Mouse (Mus musculus): ENCODE measurements around the gene Nkx6-2. TPM values are rescaled to one million over a fixed set of nuclear protein-coding genes. Genes with fewer than 3 reads are reported as not detected.

Nkx6-2 gene
- polyA plus RNA-seq, 2 experiments, result 0.08 to 0.14 TPM

DNA sequence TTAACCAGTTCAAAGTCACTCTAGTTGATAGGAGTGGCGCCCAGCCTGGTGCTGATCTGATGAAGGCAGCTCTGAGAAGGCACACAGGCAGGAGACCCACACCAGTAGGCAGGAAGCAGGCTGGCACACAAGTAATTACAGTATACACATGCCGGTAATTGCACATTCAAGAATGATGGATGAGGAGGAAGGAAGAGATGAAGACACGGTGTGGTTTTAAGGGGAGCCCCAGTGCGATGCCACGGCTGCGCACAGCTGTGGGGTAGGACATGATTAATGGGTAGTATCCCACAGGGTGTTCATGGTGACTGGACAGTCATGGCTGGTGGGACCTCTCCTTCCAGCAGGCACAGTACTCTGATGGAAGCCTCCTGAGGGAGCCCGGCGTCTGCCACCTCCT, 16.1 kb downstream of the Nkx6-2 start:
- no peak overlapping the region for H3K27ac ChIP-seq (replicated peaks; ENCODE audit: low read depth, low read length)
- no peak for ATAC-seq (ENCODE audit: low FRiP score, low read depth)
- DNase-seq (ENCODE audit: low spot score), result no peak
- H3K36me3 ChIP-seq (ENCODE audit: control insufficient read depth, insufficient read depth, low read length), result peaks cover 23% of the 10 kb centered on the region
- no peak overlapping the region for H3K4me2 ChIP-seq (replicated peaks; ENCODE audit: low read depth, low read length, severe bottlenecking)
- H3K4me3 ChIP-seq (replicated peaks; ENCODE audit: low read length), result no peak overlapping the region
- 78% methylated on average over 8 of the region's 8 CpGs for WGBS
- no peaks in the 10 kb centered on the region for H3K27me3 ChIP-seq (ENCODE audit: control insufficient read depth, insufficient read depth, low read length)
- H3K9ac ChIP-seq (ENCODE audit: low read depth, low read length, severe bottlenecking), result no peak overlapping the region
- no peak for TF ChIP-seq POLR2A (IDR thresholded peaks at IDR 0.05; ENCODE audit: borderline replicate concordance, extremely low read depth, insufficient read depth, insufficient read length)
- H3K9me3 ChIP-seq (ENCODE audit: control insufficient read depth, low read length), result no peaks in the 10 kb centered on the region
- H3K4me1 ChIP-seq (ENCODE audit: control insufficient read depth, insufficient read depth, low read length), result no peaks in the 10 kb centered on the region

DNA sequence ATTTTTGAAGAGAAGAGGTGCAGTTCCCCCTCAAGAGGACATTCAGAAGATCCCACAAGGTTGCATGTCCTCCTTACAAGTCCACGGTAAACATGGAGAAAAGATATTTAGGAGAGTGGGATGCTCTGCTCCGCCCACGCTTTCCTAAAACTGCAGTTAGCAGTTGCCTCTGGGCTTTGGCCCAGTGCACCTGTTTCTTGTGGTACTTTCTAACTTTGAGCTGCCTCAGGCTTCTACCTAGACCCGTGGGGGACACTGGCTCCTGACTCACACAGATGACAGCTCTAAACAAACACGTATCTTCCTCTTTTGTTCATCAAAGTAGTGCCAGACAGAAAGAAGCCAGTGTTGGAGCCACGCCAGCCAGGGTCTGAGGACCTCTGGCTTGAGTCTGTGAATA, 16.6 kb downstream of the Nkx6-2 start:
- no peak overlapping the region for H3K27ac ChIP-seq (replicated peaks; ENCODE audit: low read depth, low read length)
- H3K9ac ChIP-seq (ENCODE audit: low read depth, low read length, severe bottlenecking), result no peak overlapping the region
- no peaks in the 10 kb centered on the region for H3K9me3 ChIP-seq (ENCODE audit: control insufficient read depth, low read length)
- H3K4me3 ChIP-seq (replicated peaks; ENCODE audit: low read length), result no peak overlapping the region
- H3K4me2 ChIP-seq (replicated peaks; ENCODE audit: low read depth, low read length, severe bottlenecking), result no peak overlapping the region
- ATAC-seq (ENCODE audit: low FRiP score, low read depth), result no peak
- H3K36me3 ChIP-seq (ENCODE audit: control insufficient read depth, insufficient read depth, low read length), result peaks cover 23% of the 10 kb centered on the region
- no peaks in the 10 kb centered on the region for H3K27me3 ChIP-seq (ENCODE audit: control insufficient read depth, insufficient read depth, low read length)
- WGBS, result 80% methylated on average over 6 of the region's 6 CpGs
- no peaks in the 10 kb centered on the region for H3K4me1 ChIP-seq (ENCODE audit: control insufficient read depth, insufficient read depth, low read length)
- DNase-seq (ENCODE audit: low spot score), result no peak
- no peak for TF ChIP-seq POLR2A (IDR thresholded peaks at IDR 0.05; ENCODE audit: borderline replicate concordance, extremely low read depth, insufficient read depth, insufficient read length)

DNA sequence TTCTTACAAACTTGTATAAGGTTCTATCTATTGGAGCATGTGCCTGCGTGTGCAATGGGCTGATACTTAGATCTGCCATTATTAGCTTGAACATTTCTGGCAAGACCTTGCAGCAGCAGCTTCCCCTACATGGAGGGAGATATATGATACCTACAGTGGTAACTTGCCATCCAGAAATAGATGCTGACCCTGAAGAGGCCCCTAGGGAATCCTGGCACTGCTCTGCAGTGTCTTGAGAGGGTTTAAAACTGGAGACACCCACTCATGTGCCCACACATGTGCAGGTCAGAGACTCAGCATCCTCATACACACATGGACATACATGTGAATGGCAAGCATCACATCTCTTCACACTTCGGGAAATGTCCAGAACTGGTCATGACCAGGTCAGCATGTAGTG, 18.4 kb downstream of the Nkx6-2 start:
- no peaks in the 10 kb centered on the region for H3K27me3 ChIP-seq (ENCODE audit: control insufficient read depth, insufficient read depth, low read length)
- ATAC-seq (ENCODE audit: low FRiP score, low read depth) (no peak), DNase-seq (ENCODE audit: low spot score) (no peak)
- no peak for TF ChIP-seq POLR2A (IDR thresholded peaks at IDR 0.05; ENCODE audit: borderline replicate concordance, extremely low read depth, insufficient read depth, insufficient read length)
- no peak overlapping the region for H3K9ac ChIP-seq (ENCODE audit: low read depth, low read length, severe bottlenecking)
- H3K36me3 ChIP-seq (ENCODE audit: control insufficient read depth, insufficient read depth, low read length), result peaks cover 29% of the 10 kb centered on the region
- no peaks in the 10 kb centered on the region for H3K4me1 ChIP-seq (ENCODE audit: control insufficient read depth, insufficient read depth, low read length)
- no peak overlapping the region for H3K4me3 ChIP-seq (replicated peaks; ENCODE audit: low read length)
- H3K27ac ChIP-seq (replicated peaks; ENCODE audit: low read depth, low read length), result no peak overlapping the region
- no peaks in the 10 kb centered on the region for H3K9me3 ChIP-seq (ENCODE audit: control insufficient read depth, low read length)
- 95% methylated on average over 2 of the region's 2 CpGs for WGBS
- H3K4me2 ChIP-seq (replicated peaks; ENCODE audit: low read depth, low read length, severe bottlenecking), result no peak overlapping the region

DNA sequence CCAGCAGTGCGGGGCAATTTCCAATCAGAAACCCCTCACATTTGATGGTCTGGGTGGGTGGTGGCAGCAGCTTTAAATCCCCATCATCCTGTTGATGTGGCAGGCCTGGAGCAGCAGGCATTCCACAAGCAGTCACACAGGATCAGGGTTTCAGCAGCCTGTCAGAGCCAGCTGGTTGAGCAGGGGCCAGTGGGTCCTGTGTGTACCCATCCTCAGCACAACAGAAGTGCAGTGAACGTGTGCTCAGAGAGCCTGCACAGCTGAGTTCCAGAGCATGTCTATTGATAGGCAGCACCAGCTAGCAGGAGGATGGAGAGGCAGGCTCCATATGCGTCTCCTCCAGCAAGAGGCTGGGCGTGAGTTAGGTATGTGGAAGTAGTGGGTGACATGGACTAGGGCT, 19.2 kb downstream of the Nkx6-2 start:
- Histone ChIP-seq H3K36me3 (ENCODE audit: control insufficient read depth, insufficient read depth, low read length) (peaks cover 32% of the 10 kb centered on the region), H3K9ac (ENCODE audit: low read depth, low read length, severe bottlenecking) (no peak overlapping the region), H3K9me3 (ENCODE audit: control insufficient read depth, low read length) (no peaks in the 10 kb centered on the region), H3K4me1 (ENCODE audit: control insufficient read depth, insufficient read depth, low read length) (no peaks in the 10 kb centered on the region), H3K4me3 (replicated peaks; ENCODE audit: low read length) (no peak overlapping the region), H3K27me3 (ENCODE audit: control insufficient read depth, insufficient read depth, low read length) (no peaks in the 10 kb centered on the region), H3K4me2 (replicated peaks; ENCODE audit: low read depth, low read length, severe bottlenecking) (no peak overlapping the region), H3K27ac (replicated peaks; ENCODE audit: low read depth, low read length) (no peak overlapping the region)
- TF ChIP-seq POLR2A (IDR thresholded peaks at IDR 0.05; ENCODE audit: borderline replicate concordance, extremely low read depth, insufficient read depth, insufficient read length), result no peak
- WGBS, result 81% methylated on average over 4 of the region's 4 CpGs
- DNase-seq (ENCODE audit: low spot score), result no peak
- ATAC-seq (ENCODE audit: low FRiP score, low read depth), result no peak

DNA sequence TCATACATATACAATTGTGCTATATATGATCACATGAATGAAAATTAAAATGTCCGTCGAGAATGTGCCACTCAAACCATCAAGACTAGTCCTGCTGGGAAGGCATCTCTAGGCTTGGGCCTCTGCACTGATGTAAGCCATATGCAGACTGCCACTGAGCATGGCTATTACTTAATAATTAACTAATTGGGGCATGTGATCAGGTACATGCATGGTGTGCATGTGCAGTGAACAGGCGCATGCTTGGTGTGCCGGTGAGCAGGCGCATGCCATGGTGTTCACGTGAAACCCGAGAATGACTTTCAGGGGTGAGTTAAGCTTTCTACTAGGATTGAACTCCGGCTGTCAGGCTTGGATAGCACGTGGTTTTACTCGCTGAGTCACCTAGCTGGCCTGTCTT, 22.9 kb downstream of the Nkx6-2 start:
- no peak overlapping the region for H3K4me3 ChIP-seq (replicated peaks; ENCODE audit: low read length)
- no peak for TF ChIP-seq POLR2A (IDR thresholded peaks at IDR 0.05; ENCODE audit: borderline replicate concordance, extremely low read depth, insufficient read depth, insufficient read length)
- H3K36me3 ChIP-seq (ENCODE audit: control insufficient read depth, insufficient read depth, low read length), result peaks cover 21% of the 10 kb centered on the region
- no peak overlapping the region for H3K9ac ChIP-seq (ENCODE audit: low read depth, low read length, severe bottlenecking)
- 80% methylated on average over 10 of the region's 10 CpGs for WGBS
- H3K27ac ChIP-seq (replicated peaks; ENCODE audit: low read depth, low read length), result no peak overlapping the region
- ATAC-seq (ENCODE audit: low FRiP score, low read depth), result no peak
- no peaks in the 10 kb centered on the region for H3K9me3 ChIP-seq (ENCODE audit: control insufficient read depth, low read length)
- no peak overlapping the region for H3K4me2 ChIP-seq (replicated peaks; ENCODE audit: low read depth, low read length, severe bottlenecking)
- no peaks in the 10 kb centered on the region for H3K27me3 ChIP-seq (ENCODE audit: control insufficient read depth, insufficient read depth, low read length)
- no peak for DNase-seq (ENCODE audit: low spot score)
- no peaks in the 10 kb centered on the region for H3K4me1 ChIP-seq (ENCODE audit: control insufficient read depth, insufficient read depth, low read length)

All from limb, embryonic 14.5 days (tissue).